Mouse (Mus musculus) ES-E14 (cell line): ENCODE data around the gene Iqsec1. TPM values are rescaled to one million over a fixed set of nuclear protein-coding genes. Genes with fewer than 3 reads are reported as not detected.

Source experiments
- DNase-seq: peaks from one replicate; pipeline ENCODE4 v3.0.0-alpha.2; 2013; ENCODE audit warnings: low read depth, low spot score
- H3K27ac ChIP-seq: 2 replicates; pipeline ENCODE4 v1.5.1; 2012; ENCODE audit warnings: low read depth, mild to moderate bottlenecking, low read length, moderate library complexity, mixed read lengths; ENCODE audit not compliant: poor library complexity, insufficient read depth, severe bottlenecking
- H3K36me3 ChIP-seq: 2 replicates; pipeline ENCODE4 v1.6.1; 2012; ENCODE audit warnings: mild to moderate bottlenecking, low read length, moderate library complexity, mixed read lengths; ENCODE audit not compliant: control insufficient read depth, poor library complexity, insufficient read depth, severe bottlenecking
- H3K4me1 ChIP-seq, 2 experiments: fragments of 150-350 bp in 1 of 2; sonication (generic) in 1 of 2; 2 replicates each; pipeline ENCODE4 v1.6.1; 2012; ENCODE audit warnings: low read length in 2 of 2, mild to moderate bottlenecking in 1 of 2, mixed read lengths in 1 of 2; ENCODE audit not compliant: control insufficient read depth in 2 of 2, insufficient read depth in 2 of 2, poor library complexity in 1 of 2
- H3K4me3 ChIP-seq, 2 experiments: fragments of 150-350 bp in 1 of 2; sonication (generic) in 1 of 2; 2 replicates each; pipeline ENCODE4 v1.5.1; 2012; ENCODE audit warnings: low read length in 2 of 2, low read depth in 1 of 2, mild to moderate bottlenecking in 1 of 2, mixed read lengths in 1 of 2; ENCODE audit not compliant: insufficient read depth in 1 of 2, poor library complexity in 1 of 2, severe bottlenecking in 1 of 2
- H3K9ac ChIP-seq: 2 replicates; pipeline ENCODE4 v1.6.1; 2012; ENCODE audit warnings: low read depth, mild to moderate bottlenecking, low read length, mixed read lengths; ENCODE audit not compliant: poor library complexity, insufficient read depth, severe bottlenecking
- H3K9me3 ChIP-seq: fragments of 150-350 bp; sonication (generic); 2 replicates; pipeline ENCODE4 v1.6.1; 2012; ENCODE audit warnings: low read depth, mild to moderate bottlenecking, low read length; ENCODE audit not compliant: control insufficient read depth, insufficient read depth
- CHD2 ChIP-seq: IDR thresholded peaks from 2 replicates; pipeline ENCODE4 v1.6.1; 2014; ENCODE audit warnings: mild to moderate bottlenecking, low read depth, low read length, inconsistent platforms
- HCFC1 ChIP-seq: IDR thresholded peaks from 2 replicates; pipeline ENCODE4 v1.6.1; 2012; ENCODE audit warnings: low read length, inconsistent platforms, borderline replicate concordance; ENCODE audit not compliant: insufficient read depth
- MAFK ChIP-seq: IDR thresholded peaks from 2 replicates; pipeline ENCODE4 v1.6.1; 2014; ENCODE audit warnings: mild to moderate bottlenecking, low read depth, low read length, inconsistent platforms; ENCODE audit not compliant: insufficient read depth
- ZC3H11A ChIP-seq: IDR thresholded peaks from 2 replicates; pipeline ENCODE4 v1.6.1; 2012; ENCODE audit warnings: low read depth, mild to moderate bottlenecking, inconsistent platforms, low read length, borderline replicate concordance
- ZNF384 ChIP-seq: IDR thresholded peaks from 2 replicates; pipeline ENCODE4 v1.6.1; 2012; ENCODE audit warnings: low read depth, low read length, inconsistent platforms
- in situ Hi-C, 2 experiments: fragments of 600-800 bp; cut with MboI; formaldehyde crosslinking; loops; one replicate each; pipeline ENCODE4 v1.15.1; 2025; ENCODE audit warnings: low sequenced_read_pairs in 2 of 2, inconsistent platforms in 1 of 2; ENCODE audit not compliant: unreplicated experiment in 2 of 2
- total RNA-seq: library from RNA; depleted of rRNA; stranded (reverse); fragments of 300-350 nt; gene quantifications from 2 replicates; pipeline ENCODE4 v1.2.3, GENCODE M21; 2012

Iqsec1 gene
- total RNA-seq, 1 experiment = 18.8 TPM

DNA sequence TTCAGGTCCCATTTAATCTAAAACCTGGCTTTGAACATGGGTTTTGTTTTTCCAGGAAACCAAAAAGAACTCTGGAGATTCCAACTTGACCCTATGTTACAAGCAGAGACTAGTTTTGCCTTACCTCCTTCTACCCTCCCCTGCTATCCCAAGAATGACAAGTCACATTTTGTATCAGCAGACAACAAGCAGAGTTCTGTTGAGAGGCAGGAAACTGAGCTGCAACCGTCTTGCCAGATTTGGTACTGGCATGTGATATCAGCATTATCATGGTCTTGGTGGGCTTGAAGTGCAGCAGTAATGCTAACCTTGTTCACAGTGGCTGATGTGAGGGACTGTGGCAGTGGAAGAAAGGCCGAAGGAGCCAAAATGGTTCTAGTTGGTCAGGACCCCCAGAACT is 141.0 kb downstream of the Iqsec1 start:
- in situ Hi-C loops = no loop called here
- Histone ChIP-seq H3K9ac (no peak overlapping the region), H3K27ac (no peak overlapping the region), H3K36me3 (no peaks in the 10 kb centered on the region), H3K4me3 (no peak overlapping the region), H3K9me3 (no peaks in the 10 kb centered on the region), H3K4me1 (no peaks in the 10 kb centered on the region)
- DNase-seq = no peak
- TF ChIP-seq ZNF384 (no peak), CHD2 (no peak), MAFK (no peak), ZC3H11A (no peak), HCFC1 (no peak)

DNA sequence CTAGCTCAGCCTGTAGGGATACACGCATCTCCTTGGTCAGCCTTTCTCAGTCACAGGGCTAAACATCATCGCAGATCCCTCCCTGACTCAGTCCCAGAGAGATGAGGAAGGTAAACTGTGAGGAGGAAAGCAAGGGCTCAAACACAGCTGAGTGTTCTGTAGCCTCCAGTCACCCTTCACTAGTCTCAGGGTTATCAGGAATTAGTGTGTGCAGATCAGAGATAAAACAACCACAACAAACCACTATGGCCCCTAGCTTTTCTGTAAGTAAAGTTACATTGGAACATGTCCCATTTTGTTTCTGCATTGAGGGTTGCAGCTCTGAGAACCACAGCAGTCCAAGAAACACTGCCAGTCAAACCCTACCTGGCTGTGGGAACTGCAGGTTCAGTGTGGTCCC is 148.5 kb downstream of the Iqsec1 start:
- Histone ChIP-seq H3K9me3 (no peaks in the 10 kb centered on the region), H3K4me1 (no peaks in the 10 kb centered on the region), H3K36me3 (no peaks in the 10 kb centered on the region), H3K27ac (no peak overlapping the region), H3K9ac (no peak overlapping the region), H3K4me3 (no peak overlapping the region)
- TF ChIP-seq CHD2 = no peak
- TF ChIP-seq MAFK = no peak
- no peak for TF ChIP-seq ZNF384
- TF ChIP-seq HCFC1 = no peak
- no peak for TF ChIP-seq ZC3H11A
- in situ Hi-C loops = no loop called here
- DNase-seq = no peak

DNA sequence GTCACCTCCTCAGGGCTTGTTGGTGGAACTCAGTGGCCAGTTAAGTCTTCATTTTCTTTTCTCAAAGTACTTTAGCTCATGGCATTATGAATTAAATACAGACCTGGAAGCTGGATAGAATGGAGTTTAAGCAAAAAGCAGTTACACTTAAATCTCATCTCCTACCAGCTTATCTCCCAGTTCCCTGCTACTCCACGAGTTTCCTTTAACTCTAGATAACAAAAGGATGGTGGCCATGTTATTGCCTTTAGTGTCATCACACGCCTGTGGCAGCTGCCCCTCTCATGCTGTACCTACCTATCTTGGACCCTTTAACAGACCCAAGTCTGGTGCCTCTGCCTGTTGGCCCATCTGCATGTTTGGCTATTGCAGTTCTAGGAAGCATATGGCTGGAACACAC is 151.7 kb downstream of the Iqsec1 start:
- no peak for TF ChIP-seq ZC3H11A
- TF ChIP-seq MAFK = no peak
- TF ChIP-seq HCFC1 = no peak
- no peak for TF ChIP-seq CHD2
- no peak for TF ChIP-seq ZNF384
- no peaks in the 10 kb centered on the region for H3K4me1 ChIP-seq
- H3K27ac ChIP-seq = no peak overlapping the region
- in situ Hi-C loops = no loop called here
- H3K4me3 ChIP-seq = no peak overlapping the region
- no peaks in the 10 kb centered on the region for H3K9me3 ChIP-seq
- no peaks in the 10 kb centered on the region for H3K36me3 ChIP-seq
- no peak for DNase-seq
- H3K9ac ChIP-seq = no peak overlapping the region

DNA sequence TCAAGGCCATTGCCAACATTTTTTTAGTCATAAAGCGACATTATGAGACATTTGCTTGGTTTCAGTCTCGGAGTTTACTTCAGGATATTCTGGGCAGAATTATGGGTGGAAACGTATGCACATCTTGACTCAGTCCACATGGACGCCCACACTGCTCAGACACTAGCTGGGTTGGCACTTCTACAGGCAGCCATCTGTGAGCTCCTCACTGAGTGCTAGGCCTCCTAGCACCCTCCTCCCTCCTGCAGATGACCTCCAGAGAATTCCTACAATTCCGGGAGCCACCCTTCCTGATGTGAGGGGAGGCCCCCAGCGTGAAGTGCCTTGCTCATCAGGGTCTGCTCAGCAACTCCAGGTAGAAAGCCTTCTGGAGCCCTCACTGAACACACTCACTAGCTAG is 158.9 kb downstream of the Iqsec1 start:
- in situ Hi-C loops = no loop called here
- Histone ChIP-seq H3K36me3 (no peaks in the 10 kb centered on the region), H3K9ac (no peak overlapping the region), H3K27ac (no peak overlapping the region), H3K4me3 (no peak overlapping the region), H3K4me1 (no peaks in the 10 kb centered on the region), H3K9me3 (no peaks in the 10 kb centered on the region)
- DNase-seq = no peak
- TF ChIP-seq HCFC1 = no peak
- no peak for TF ChIP-seq CHD2
- no peak for TF ChIP-seq ZC3H11A
- no peak for TF ChIP-seq ZNF384

DNA sequence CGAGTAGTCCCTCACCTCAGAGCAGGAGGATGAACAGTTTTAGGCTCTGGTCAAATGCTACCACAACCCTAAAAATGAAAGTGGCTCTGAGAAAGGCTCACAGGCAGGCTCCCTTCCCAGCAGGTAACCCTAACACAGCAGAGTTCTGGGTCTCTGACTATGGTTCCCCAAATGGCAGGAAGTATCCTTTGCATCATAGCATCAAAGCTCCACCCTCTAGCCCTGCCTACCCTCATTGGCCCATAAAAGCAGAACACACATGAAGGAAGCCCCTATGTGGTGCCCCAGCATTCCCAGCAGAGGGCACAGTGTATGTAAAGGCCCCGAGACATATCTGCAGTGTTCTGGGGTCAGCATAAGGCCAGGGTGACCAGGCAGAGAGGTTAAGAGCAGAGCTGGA is 163.4 kb downstream of the Iqsec1 start:
- no peak overlapping the region for H3K4me3 ChIP-seq
- H3K9ac ChIP-seq = no peak overlapping the region
- in situ Hi-C loops = no loop called here
- H3K4me1 ChIP-seq = no peaks in the 10 kb centered on the region
- no peak overlapping the region for H3K27ac ChIP-seq
- DNase-seq = no peak
- TF ChIP-seq MAFK (no peak), ZC3H11A (no peak), ZNF384 (no peak), CHD2 (no peak), HCFC1 (no peak)
- H3K36me3 ChIP-seq = no peaks in the 10 kb centered on the region
- no peaks in the 10 kb centered on the region for H3K9me3 ChIP-seq
